Mouse (Mus musculus) liver, embryonic 14.5 days (tissue): ENCODE results near the gene Pcnx2.

Experiments used
- CTCF ChIP-seq: IDR thresholded peaks from 2 replicates; pipeline ENCODE4 v1.5.1; 2016; ENCODE audit warnings: antibody characterized with exemption, low read depth, control low read depth
- EP300 ChIP-seq: IDR thresholded peaks from 2 replicates; pipeline ENCODE4 v1.6.1; 2016; ENCODE audit warnings: antibody characterized with exemption, low read depth

DNA sequence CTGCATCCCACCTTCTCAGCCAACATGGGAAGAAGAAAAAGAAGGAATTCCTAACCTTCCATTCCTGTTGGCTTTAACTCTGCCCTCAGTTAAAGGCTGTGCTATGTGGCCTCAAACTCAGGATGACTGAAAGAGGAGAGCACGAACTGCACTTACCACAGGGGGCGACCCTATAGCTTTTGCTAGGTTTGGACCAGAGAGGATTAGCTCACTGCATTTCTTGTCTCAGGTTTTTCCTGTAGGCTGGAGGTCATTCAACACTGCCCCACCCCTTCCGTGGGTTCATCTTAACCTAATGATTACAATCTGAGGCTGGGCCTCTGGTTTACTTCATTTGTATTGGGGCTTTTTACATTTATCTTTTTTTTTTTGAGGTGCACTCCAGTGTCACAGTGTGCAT, 123.1 kb downstream of the Pcnx2 start:
- TF ChIP-seq EP300 (no peak), CTCF (no peak)
